Mouse (Mus musculus): ENCODE measurements at regions not wholly inside any gene's neighbourhood (a gene's known extent, or its start where the extent isn't known, plus 50 kb on each side); places are given as distances from the start of the nearest gene placed in this dataset.

- Histone ChIP-seq H3K27me3 (replicated peaks; ENCODE audit: control insufficient read depth, insufficient read depth, low read length) (no peaks in the 10 kb centered on the region), H3K9me3 (ENCODE audit: control insufficient read depth, low read length) (no peaks in the 10 kb centered on the region), H3K27ac (ENCODE audit: low read length) (no peak overlapping the region), H3K4me1 (replicated peaks; ENCODE audit: control insufficient read depth, insufficient read depth, low read length) (0 out of 2 replicates have a peak, but pooled peaks cover 2% of the 10 kb centered on the region), H3K9ac (replicated peaks; ENCODE audit: low read depth, low read length) (no peak overlapping the region), H3K36me3 (ENCODE audit: control insufficient read depth, insufficient read depth) (no peaks in the 10 kb centered on the region), H3K4me2 (ENCODE audit: low read length) (no peak overlapping the region), H3K4me3 (replicated peaks; ENCODE audit: low read length) (no peak overlapping the region)
- 7% methylated on average over 1 of the region's 1 CpGs for WGBS
- peak; percentile 80 for ATAC-seq
These were observed 390.4 kb downstream of the Poteg start for GRCm38 (mm10) chr8:27837903-27838302.

- no peaks in the 10 kb centered on the region for H3K9me3 ChIP-seq (ENCODE audit: control insufficient read depth, low read length)
- no peak overlapping the region for H3K9ac ChIP-seq (replicated peaks; ENCODE audit: low read depth, low read length)
- WGBS: 31% methylated on average over 1 of the region's 1 CpGs
- H3K36me3 ChIP-seq (ENCODE audit: control insufficient read depth, insufficient read depth): no peaks in the 10 kb centered on the region
- no peak overlapping the region for H3K4me3 ChIP-seq (replicated peaks; ENCODE audit: low read length)
- H3K27ac ChIP-seq (ENCODE audit: low read length): no peak overlapping the region
- H3K4me1 ChIP-seq (replicated peaks; ENCODE audit: control insufficient read depth, insufficient read depth, low read length): 0 out of 2 replicates have a peak, but pooled peaks cover 5% of the 10 kb centered on the region
- H3K27me3 ChIP-seq (replicated peaks; ENCODE audit: control insufficient read depth, insufficient read depth, low read length): no peaks in the 10 kb centered on the region
- H3K4me2 ChIP-seq (ENCODE audit: low read length): no peak overlapping the region
- ATAC-seq: no peak; the same call in 1 of the 2 replicates
These were observed 419.1 kb downstream of the Poteg start for GRCm38 (mm10) chr8:27866468-27866995.

GRCm38 (mm10) chr8:27868591-27868990, 421.1 kb downstream of the Poteg start:
- no peaks in the 10 kb centered on the region for H3K36me3 ChIP-seq (ENCODE audit: control insufficient read depth, insufficient read depth)
- no peak overlapping the region for H3K4me2 ChIP-seq (ENCODE audit: low read length)
- no peak overlapping the region for H3K27ac ChIP-seq (ENCODE audit: low read length)
- H3K4me1 ChIP-seq (replicated peaks; ENCODE audit: control insufficient read depth, insufficient read depth, low read length): 0 out of 2 replicates have a peak, but pooled peaks cover 5% of the 10 kb centered on the region
- H3K4me3 ChIP-seq (replicated peaks; ENCODE audit: low read length): no peak overlapping the region
- WGBS: 95% methylated on average over 7 of the region's 7 CpGs
- no peak for ATAC-seq
- H3K9ac ChIP-seq (replicated peaks; ENCODE audit: low read depth, low read length): no peak overlapping the region
- no peaks in the 10 kb centered on the region for H3K27me3 ChIP-seq (replicated peaks; ENCODE audit: control insufficient read depth, insufficient read depth, low read length)
- H3K9me3 ChIP-seq (ENCODE audit: control insufficient read depth, low read length): no peaks in the 10 kb centered on the region

- Histone ChIP-seq H3K4me1 (replicated peaks; ENCODE audit: control insufficient read depth, insufficient read depth, low read length) (no peaks in the 10 kb centered on the region), H3K27ac (ENCODE audit: low read length) (no peak overlapping the region), H3K36me3 (ENCODE audit: control insufficient read depth, insufficient read depth) (no peaks in the 10 kb centered on the region), H3K27me3 (replicated peaks; ENCODE audit: control insufficient read depth, insufficient read depth, low read length) (no peaks in the 10 kb centered on the region), H3K9ac (replicated peaks; ENCODE audit: low read depth, low read length) (no peak overlapping the region), H3K4me2 (ENCODE audit: low read length) (no peak overlapping the region), H3K9me3 (ENCODE audit: control insufficient read depth, low read length) (no peaks in the 10 kb centered on the region), H3K4me3 (replicated peaks; ENCODE audit: low read length) (no peak overlapping the region)
- no peak for ATAC-seq
These were observed 430.3 kb downstream of the Poteg start for GRCm38 (mm10) chr8:27877691-27878264.

GRCm38 (mm10) chr8:27889292-27889691, 441.8 kb downstream of the Poteg start:
- 83% methylated on average over 6 of the region's 6 CpGs for WGBS
- ATAC-seq: no peak
- no peak overlapping the region for H3K9ac ChIP-seq (replicated peaks; ENCODE audit: low read depth, low read length)
- no peaks in the 10 kb centered on the region for H3K9me3 ChIP-seq (ENCODE audit: control insufficient read depth, low read length)
- H3K4me1 ChIP-seq (replicated peaks; ENCODE audit: control insufficient read depth, insufficient read depth, low read length): no peaks in the 10 kb centered on the region
- no peaks in the 10 kb centered on the region for H3K27me3 ChIP-seq (replicated peaks; ENCODE audit: control insufficient read depth, insufficient read depth, low read length)
- H3K27ac ChIP-seq (ENCODE audit: low read length): no peak overlapping the region
- no peaks in the 10 kb centered on the region for H3K36me3 ChIP-seq (ENCODE audit: control insufficient read depth, insufficient read depth)
- no peak overlapping the region for H3K4me3 ChIP-seq (replicated peaks; ENCODE audit: low read length)
- no peak overlapping the region for H3K4me2 ChIP-seq (ENCODE audit: low read length)

- Histone ChIP-seq H3K9me3 (ENCODE audit: control insufficient read depth, low read length) (no peaks in the 10 kb centered on the region), H3K27me3 (replicated peaks; ENCODE audit: control insufficient read depth, insufficient read depth, low read length) (no peaks in the 10 kb centered on the region), H3K36me3 (ENCODE audit: control insufficient read depth, insufficient read depth) (no peaks in the 10 kb centered on the region), H3K4me2 (ENCODE audit: low read length) (no peak overlapping the region), H3K9ac (replicated peaks; ENCODE audit: low read depth, low read length) (no peak overlapping the region), H3K4me3 (replicated peaks; ENCODE audit: low read length) (no peak overlapping the region), H3K27ac (ENCODE audit: low read length) (no peak overlapping the region), H3K4me1 (replicated peaks; ENCODE audit: control insufficient read depth, insufficient read depth, low read length) (no peaks in the 10 kb centered on the region)
- peak; percentile 55; the same call in 1 of the 2 replicates for ATAC-seq
- 66% methylated on average over 6 of the region's 6 CpGs for WGBS
These were observed 446.9 kb downstream of the Poteg start for GRCm38 (mm10) chr8:27894325-27894724.

- Histone ChIP-seq H3K36me3 (ENCODE audit: control insufficient read depth, insufficient read depth) (no peaks in the 10 kb centered on the region), H3K9me3 (ENCODE audit: control insufficient read depth, low read length) (no peaks in the 10 kb centered on the region), H3K4me1 (replicated peaks; ENCODE audit: control insufficient read depth, insufficient read depth, low read length) (no peaks in the 10 kb centered on the region), H3K4me3 (replicated peaks; ENCODE audit: low read length) (no peak overlapping the region), H3K4me2 (ENCODE audit: low read length) (no peak overlapping the region), H3K9ac (replicated peaks; ENCODE audit: low read depth, low read length) (no peak overlapping the region), H3K27ac (ENCODE audit: low read length) (no peak overlapping the region), H3K27me3 (replicated peaks; ENCODE audit: control insufficient read depth, insufficient read depth, low read length) (no peaks in the 10 kb centered on the region)
- 89% methylated on average over 2 of the region's 2 CpGs for WGBS
- ATAC-seq: no peak
These were observed 452.6 kb downstream of the Poteg start for GRCm38 (mm10) chr8:27900115-27900514.

GRCm38 (mm10) chr8:27903796-27904195, 456.3 kb downstream of the Poteg start:
- Histone ChIP-seq H3K4me3 (replicated peaks; ENCODE audit: low read length) (no peak overlapping the region), H3K4me1 (replicated peaks; ENCODE audit: control insufficient read depth, insufficient read depth, low read length) (no peaks in the 10 kb centered on the region), H3K4me2 (ENCODE audit: low read length) (no peak overlapping the region), H3K27ac (ENCODE audit: low read length) (no peak overlapping the region), H3K27me3 (replicated peaks; ENCODE audit: control insufficient read depth, insufficient read depth, low read length) (no peaks in the 10 kb centered on the region), H3K36me3 (ENCODE audit: control insufficient read depth, insufficient read depth) (no peaks in the 10 kb centered on the region), H3K9me3 (ENCODE audit: control insufficient read depth, low read length) (no peaks in the 10 kb centered on the region), H3K9ac (replicated peaks; ENCODE audit: low read depth, low read length) (no peak overlapping the region)
- no peak for ATAC-seq
- WGBS: 11% methylated on average over 2 of the region's 2 CpGs

GRCm38 (mm10) chr8:27909347-27909945, 462.0 kb downstream of the Poteg start:
- no peaks in the 10 kb centered on the region for H3K27me3 ChIP-seq (replicated peaks; ENCODE audit: control insufficient read depth, insufficient read depth, low read length)
- 55% methylated on average over 2 of the region's 2 CpGs for WGBS
- H3K9ac ChIP-seq (replicated peaks; ENCODE audit: low read depth, low read length): no peak overlapping the region

More at GRCm38 (mm10) chr8:27909347-27909945, 462.0 kb downstream of the Poteg start:
- no peak overlapping the region for H3K27ac ChIP-seq (ENCODE audit: low read length)
- no peak for ATAC-seq
- no peak overlapping the region for H3K4me3 ChIP-seq (replicated peaks; ENCODE audit: low read length)
- no peaks in the 10 kb centered on the region for H3K4me1 ChIP-seq (replicated peaks; ENCODE audit: control insufficient read depth, insufficient read depth, low read length)
- no peaks in the 10 kb centered on the region for H3K36me3 ChIP-seq (ENCODE audit: control insufficient read depth, insufficient read depth)
- H3K4me2 ChIP-seq (ENCODE audit: low read length): no peak overlapping the region
- H3K9me3 ChIP-seq (ENCODE audit: control insufficient read depth, low read length): no peaks in the 10 kb centered on the region

Data from forebrain, embryonic 16.5 days (tissue).